In genomic region chr15:62392381-62392780, GRCm38 (mm10) we compare ENCODE assay signal across 12 mouse cellular contexts.
DNase-seq lines count a peak whose midpoint lies in the region; ATAC-seq and TF ChIP-seq lines count a peak whose summit lies in the region.
"Had no signal": no experiment of that assay in that cellular context is flagged by ENCODE, and none has a peak within 500 bp of the region (broad histone marks: within the 10 kb centered on the region; RNA-seq: fewer than 3 reads in every experiment).

No protein-coding gene starts in this region.

- TF ChIP-seq CTCF in intestine, postnatal 0 days (IDR thresholded peaks at IDR 0.05; ENCODE audit: low read depth), result no peak
- TF ChIP-seq CTCF in lung, postnatal 0 days (IDR thresholded peaks at IDR 0.05), result no peak

- no peaks in the 10 kb centered on the region for H3K9me3 ChIP-seq in intestine, embryonic 15.5 days
- no peaks in the 10 kb centered on the region for H3K9me3 ChIP-seq in intestine, postnatal 0 days (ENCODE audit: control insufficient read depth)
- H3K9me3 ChIP-seq in lung, postnatal 0 days (ENCODE audit: low read length), result no peaks in the 10 kb centered on the region
- no peaks in the 10 kb centered on the region for H3K9me3 ChIP-seq in midbrain, embryonic 10.5 days (replicated peaks)
- H3K9me3 ChIP-seq: limb, embryonic 13.5 days; midbrain, embryonic 13.5 days had no signal

- DNase-seq in 416B (ENCODE audit: low read depth), result peak; percentile 90
- peak; percentile 39 for DNase-seq in adrenal gland, postnatal 14 days
- peak; percentile 51 for DNase-seq in lung, postnatal 0 days (ENCODE audit: low spot score)
- DNase-seq in midbrain, embryonic 10.5 days (ENCODE audit: low spot score), result no peak
- no peak for DNase-seq in thymus, postnatal 25 days
- DNase-seq in embryo, embryonic 10 days (ENCODE audit: low spot score), result no peak
- DNase-seq: cerebellum, adult 9-10 months; spleen, adult 18-20 months had no signal

- H3K36me3 ChIP-seq in intestine, embryonic 15.5 days, result no peaks in the 10 kb centered on the region
- no peaks in the 10 kb centered on the region for H3K36me3 ChIP-seq in intestine, postnatal 0 days (ENCODE audit: control insufficient read depth, insufficient read depth)
- no peaks in the 10 kb centered on the region for H3K36me3 ChIP-seq in lung, postnatal 0 days (ENCODE audit: insufficient read depth, low read length)
- no peaks in the 10 kb centered on the region for H3K36me3 ChIP-seq in midbrain, embryonic 10.5 days
- H3K36me3 ChIP-seq: limb, embryonic 13.5 days; midbrain, embryonic 13.5 days had no signal

- TF ChIP-seq EP300 in lung, postnatal 0 days (IDR thresholded peaks at IDR 0.05), result peak; percentile 53; the same call in 1 of the 2 replicates

- H3K9ac ChIP-seq in intestine, embryonic 15.5 days, result no peak overlapping the region
- H3K9ac ChIP-seq in intestine, postnatal 0 days (ENCODE audit: low read depth, low read length), result no peak overlapping the region
- no peak overlapping the region for H3K9ac ChIP-seq in lung, postnatal 0 days (replicated peaks; ENCODE audit: low read depth)
- H3K9ac ChIP-seq: limb, embryonic 13.5 days; midbrain, embryonic 13.5 days had no signal

- ATAC-seq in intestine, embryonic 15.5 days, result peak; percentile 46
- no peak for ATAC-seq in intestine, postnatal 0 days
- ATAC-seq in lung, postnatal 0 days, result peak; percentile 40
- ATAC-seq: midbrain, embryonic 13.5 days had no signal

- H3K4me2 ChIP-seq in intestine, embryonic 15.5 days (replicated peaks), result no peak overlapping the region
- H3K4me2 ChIP-seq in intestine, postnatal 0 days (replicated peaks; ENCODE audit: low read depth), result no peak overlapping the region
- no peak overlapping the region for H3K4me2 ChIP-seq in lung, postnatal 0 days (replicated peaks; ENCODE audit: low read depth, low read length)
- H3K4me2 ChIP-seq: limb, embryonic 13.5 days; midbrain, embryonic 13.5 days had no signal

- H3K27ac ChIP-seq in intestine, embryonic 15.5 days, result no peak overlapping the region
- H3K27ac ChIP-seq in intestine, postnatal 0 days (ENCODE audit: low read depth, low read length), result no peak overlapping the region
- H3K27ac ChIP-seq in lung, postnatal 0 days (ENCODE audit: low read length), result no peak overlapping the region
- H3K27ac ChIP-seq in midbrain, embryonic 10.5 days (replicated peaks), result no peak overlapping the region
- H3K27ac ChIP-seq: limb, embryonic 13.5 days; midbrain, embryonic 13.5 days had no signal

- no peaks in the 10 kb centered on the region for H3K4me1 ChIP-seq in intestine, embryonic 15.5 days (replicated peaks)
- no peaks in the 10 kb centered on the region for H3K4me1 ChIP-seq in intestine, postnatal 0 days (replicated peaks; ENCODE audit: control insufficient read depth, insufficient read depth, low read length)
- no peaks in the 10 kb centered on the region; the same call in 1 of the 2 replicates for H3K4me1 ChIP-seq in lung, postnatal 0 days (ENCODE audit: insufficient read depth, low read depth, low read length)
- no peaks in the 10 kb centered on the region for H3K4me1 ChIP-seq in midbrain, embryonic 10.5 days
- H3K4me1 ChIP-seq: limb, embryonic 13.5 days; midbrain, embryonic 13.5 days had no signal

- H3K4me3 ChIP-seq in intestine, embryonic 15.5 days (replicated peaks), result no peak overlapping the region
- no peak overlapping the region for H3K4me3 ChIP-seq in intestine, postnatal 0 days (ENCODE audit: low read depth, low read length)
- no peak overlapping the region for H3K4me3 ChIP-seq in lung, postnatal 0 days (ENCODE audit: low read depth, low read length)
- no peak overlapping the region for H3K4me3 ChIP-seq in midbrain, embryonic 10.5 days
- H3K4me3 ChIP-seq: limb, embryonic 13.5 days; midbrain, embryonic 13.5 days had no signal

- H3K27me3 ChIP-seq in intestine, embryonic 15.5 days (replicated peaks), result no peaks in the 10 kb centered on the region
- H3K27me3 ChIP-seq in intestine, postnatal 0 days (replicated peaks; ENCODE audit: control insufficient read depth, insufficient read depth, low read length), result no peaks in the 10 kb centered on the region
- H3K27me3 ChIP-seq in lung, postnatal 0 days (replicated peaks; ENCODE audit: insufficient read depth, low read length), result no peaks in the 10 kb centered on the region
- no peaks in the 10 kb centered on the region for H3K27me3 ChIP-seq in midbrain, embryonic 10.5 days (ENCODE audit: low read depth, poor library complexity, severe bottlenecking)
- H3K27me3 ChIP-seq: limb, embryonic 13.5 days; midbrain, embryonic 13.5 days had no signal

- 68% methylated on average over 3 of the region's 3 CpGs for WGBS in intestine, embryonic 15.5 days
- 33% methylated on average over 3 of the region's 3 CpGs for WGBS in intestine, postnatal 0 days
- 42% methylated on average over 3 of the region's 3 CpGs for WGBS in lung, postnatal 0 days
- 80% methylated on average over 3 of the region's 3 CpGs for WGBS in midbrain, embryonic 10.5 days

Comparison
In these comparisons a context has a peak if more than half of its experiments do, and no peak if none do; other contexts are left out.
1. DNase-seq: peak in 416B (single experiment), adrenal gland, postnatal 14 days (single experiment) and lung, postnatal 0 days (single experiment); none in midbrain, embryonic 10.5 days (single experiment), thymus, postnatal 25 days (single experiment) and embryo, embryonic 10 days (single experiment).